Mouse (Mus musculus) testis, adult 2 months (tissue): ENCODE measurements at regions not wholly inside any gene's neighbourhood (a gene's known extent, or its start where the extent isn't known, plus 50 kb on each side); places are given as distances from the start of the nearest gene placed in this dataset.

ENCODE experiments used
- CTCF ChIP-seq: fragments of 200-500 bp; IDR thresholded peaks from 2 replicates; pipeline ENCODE4 v1.5.1; 2012; ENCODE audit warnings: low read depth, mild to moderate bottlenecking, inconsistent platforms, low read length, moderate library complexity; ENCODE audit not compliant: control insufficient read depth, insufficient read depth, insufficient replicate concordance
- POLR2A ChIP-seq: fragments of 200-500 bp; IDR thresholded peaks from 2 replicates; pipeline ENCODE4 v1.6.1; 2012; ENCODE audit warnings: low read depth, mild to moderate bottlenecking, inconsistent platforms, low read length, moderate library complexity; ENCODE audit not compliant: control insufficient read depth

GRCm38 (mm10) chr5:12243179-12243805, 139.9 kb upstream of the Sema3d start:
- TF ChIP-seq POLR2A (no peak), CTCF (no peak)
